In genomic region chr5:123375793-123376452, GRCm38 (mm10) we compare ENCODE assay signal across 12 mouse cellular contexts. TPM values are rescaled to one million over a fixed set of nuclear protein-coding genes. Genes with fewer than 3 reads are reported as not detected.
DNase-seq lines count a peak whose midpoint lies in the region; ATAC-seq and TF ChIP-seq lines count a peak whose summit lies in the region.
"Had no signal": no experiment of that assay in that cellular context is flagged by ENCODE, and none has a peak within 500 bp of the region (broad histone marks: within the 10 kb centered on the region; RNA-seq: fewer than 3 reads in every experiment).

No protein-coding gene starts in this region.

- no peak overlapping the region for H3K4me3 ChIP-seq in forebrain, embryonic 12.5 days (replicated peaks)
- no peak overlapping the region for H3K4me3 ChIP-seq in forebrain, embryonic 16.5 days (replicated peaks; ENCODE audit: low read length)
- no peak overlapping the region for H3K4me3 ChIP-seq in kidney, adult 2 months (ENCODE audit: insufficient read depth, low read depth, low read length)
- H3K4me3 ChIP-seq in stomach, embryonic 14.5 days (ENCODE audit: low read depth, low read length) = no peak overlapping the region
- no peak overlapping the region for H3K4me3 ChIP-seq in stomach, postnatal 0 days (ENCODE audit: low read depth, low read length)
- H3K4me3 ChIP-seq in midbrain, embryonic 15.5 days = no peak overlapping the region
- H3K4me3 ChIP-seq: hindbrain, embryonic 13.5 days; limb, embryonic 10.5 days; midbrain, embryonic 13.5 days had no signal

- 0 out of 2 replicates have a peak overlapping the region, but pooled peaks have one; percentile 25 for H3K27ac ChIP-seq in forebrain, embryonic 12.5 days
- H3K27ac ChIP-seq in forebrain, embryonic 16.5 days (ENCODE audit: low read length) = no peak overlapping the region
- no peak overlapping the region for H3K27ac ChIP-seq in kidney, adult 2 months (ENCODE audit: insufficient read depth, low read depth, low read length)
- peak overlapping the region; percentile 21; the same call in 1 of the 2 replicates for H3K27ac ChIP-seq in stomach, embryonic 14.5 days (ENCODE audit: low read length)
- no peak overlapping the region for H3K27ac ChIP-seq in stomach, postnatal 0 days (replicated peaks)
- no peak overlapping the region for H3K27ac ChIP-seq in midbrain, embryonic 15.5 days
- H3K27ac ChIP-seq: limb, embryonic 10.5 days; liver, embryonic 14.5 days; midbrain, embryonic 13.5 days had no signal

- TF ChIP-seq CTCF in kidney, adult 2 months (conservative IDR thresholded peaks at IDR 0.05; ENCODE audit: insufficient read depth, insufficient read length, low read depth, low read length) = no peak
- no peak for TF ChIP-seq CTCF in stomach, postnatal 0 days (IDR thresholded peaks at IDR 0.05; ENCODE audit: low read depth)

- H3K36me3 ChIP-seq in forebrain, embryonic 12.5 days (replicated peaks) = peaks cover 41% of the 10 kb centered on the region
- H3K36me3 ChIP-seq in forebrain, embryonic 16.5 days (ENCODE audit: control insufficient read depth, insufficient read depth) = peaks cover 30% of the 10 kb centered on the region
- H3K36me3 ChIP-seq in kidney, adult 2 months (ENCODE audit: control insufficient read depth, insufficient read depth, low read length) = peaks cover 3% of the 10 kb centered on the region
- peaks cover 23% of the 10 kb centered on the region for H3K36me3 ChIP-seq in stomach, embryonic 14.5 days (ENCODE audit: control insufficient read depth, insufficient read depth, low read length)
- H3K36me3 ChIP-seq in stomach, postnatal 0 days (ENCODE audit: control insufficient read depth, insufficient read depth, low read length) = peaks cover 13% of the 10 kb centered on the region
- peaks cover 24% of the 10 kb centered on the region for H3K36me3 ChIP-seq in midbrain, embryonic 15.5 days (replicated peaks)

- no peak for ATAC-seq in forebrain, embryonic 12.5 days (ENCODE audit: low FRiP score)
- no peak for ATAC-seq in forebrain, embryonic 16.5 days
- ATAC-seq in stomach, embryonic 14.5 days (ENCODE audit: insufficient number of reproducible peaks, insufficient read depth, low FRiP score, low read depth) = no peak
- ATAC-seq in stomach, postnatal 0 days (ENCODE audit: low FRiP score, low TSS enrichment) = no peak
- ATAC-seq in midbrain, embryonic 15.5 days (replicated peaks) = no peak
- ATAC-seq: midbrain, embryonic 13.5 days had no signal

- no peaks in the 10 kb centered on the region for H3K4me1 ChIP-seq in forebrain, embryonic 12.5 days
- 0 out of 2 replicates have a peak, but pooled peaks cover 3% of the 10 kb centered on the region for H3K4me1 ChIP-seq in forebrain, embryonic 16.5 days (replicated peaks; ENCODE audit: control insufficient read depth, insufficient read depth, low read length)
- H3K4me1 ChIP-seq in kidney, adult 2 months (ENCODE audit: control insufficient read depth, insufficient read depth, low read length) = peaks cover 9% of the 10 kb centered on the region
- 0 out of 2 replicates have a peak, but pooled peaks cover 2% of the 10 kb centered on the region for H3K4me1 ChIP-seq in stomach, embryonic 14.5 days (ENCODE audit: control insufficient read depth, insufficient read depth, low read length)
- no peaks in the 10 kb centered on the region for H3K4me1 ChIP-seq in stomach, postnatal 0 days (replicated peaks; ENCODE audit: control insufficient read depth, insufficient read depth)
- no peaks in the 10 kb centered on the region for H3K4me1 ChIP-seq in midbrain, embryonic 15.5 days
- H3K4me1 ChIP-seq: hindbrain, embryonic 13.5 days; midbrain, embryonic 13.5 days had no signal

- H3K9me3 ChIP-seq in forebrain, embryonic 12.5 days = no peaks in the 10 kb centered on the region
- no peaks in the 10 kb centered on the region for H3K9me3 ChIP-seq in forebrain, embryonic 16.5 days (ENCODE audit: control insufficient read depth, low read length)
- H3K9me3 ChIP-seq in stomach, embryonic 14.5 days (ENCODE audit: control insufficient read depth, low read depth, low read length) = no peaks in the 10 kb centered on the region
- no peaks in the 10 kb centered on the region for H3K9me3 ChIP-seq in stomach, postnatal 0 days (ENCODE audit: control insufficient read depth, low read length)
- no peaks in the 10 kb centered on the region for H3K9me3 ChIP-seq in midbrain, embryonic 15.5 days
- H3K9me3 ChIP-seq: G1E; hindbrain, embryonic 13.5 days; limb, embryonic 10.5 days; midbrain, embryonic 13.5 days had no signal

- no peak for TF ChIP-seq EP300 in stomach, postnatal 0 days (optimal IDR thresholded peaks at IDR 0.05)

- H3K4me2 ChIP-seq in forebrain, embryonic 12.5 days = no peak overlapping the region
- no peak overlapping the region for H3K4me2 ChIP-seq in forebrain, embryonic 16.5 days (ENCODE audit: low read length)
- H3K4me2 ChIP-seq in stomach, embryonic 14.5 days (replicated peaks; ENCODE audit: low read depth, low read length) = no peak overlapping the region
- no peak overlapping the region for H3K4me2 ChIP-seq in stomach, postnatal 0 days (replicated peaks; ENCODE audit: low read depth)
- no peak overlapping the region for H3K4me2 ChIP-seq in midbrain, embryonic 15.5 days
- H3K4me2 ChIP-seq: hindbrain, embryonic 13.5 days; midbrain, embryonic 13.5 days had no signal

- no peak for TF ChIP-seq POLR2A in kidney, adult 2 months (IDR thresholded peaks at IDR 0.05; ENCODE audit: low read depth, low read length)

- H3K9ac ChIP-seq in forebrain, embryonic 12.5 days = no peak overlapping the region
- no peak overlapping the region for H3K9ac ChIP-seq in forebrain, embryonic 16.5 days (replicated peaks; ENCODE audit: low read depth, low read length)
- no peak overlapping the region for H3K9ac ChIP-seq in stomach, embryonic 14.5 days (replicated peaks; ENCODE audit: low read depth, low read length)
- no peak overlapping the region for H3K9ac ChIP-seq in stomach, postnatal 0 days (ENCODE audit: low read length)
- H3K9ac ChIP-seq in midbrain, embryonic 15.5 days = no peak overlapping the region
- H3K9ac ChIP-seq: hindbrain, embryonic 13.5 days; liver, embryonic 14.5 days; midbrain, embryonic 13.5 days had no signal

- peak; percentile 42 for DNase-seq in kidney, adult 2 months
- no peak for DNase-seq in kidney, postnatal 4 days
- no peak for DNase-seq in stomach, postnatal 0 days (ENCODE audit: low spot score)

- H3K27me3 ChIP-seq in forebrain, embryonic 12.5 days = no peaks in the 10 kb centered on the region
- H3K27me3 ChIP-seq in forebrain, embryonic 16.5 days (replicated peaks; ENCODE audit: control insufficient read depth, insufficient read depth, low read length) = no peaks in the 10 kb centered on the region
- H3K27me3 ChIP-seq in kidney, adult 2 months (replicated peaks; ENCODE audit: control insufficient read depth, insufficient read depth, low read length) = no peaks in the 10 kb centered on the region
- no peaks in the 10 kb centered on the region for H3K27me3 ChIP-seq in stomach, embryonic 14.5 days (ENCODE audit: control insufficient read depth, insufficient read depth, low read length)
- no peaks in the 10 kb centered on the region for H3K27me3 ChIP-seq in stomach, postnatal 0 days (ENCODE audit: control insufficient read depth, insufficient read depth, low read length)
- H3K27me3 ChIP-seq in midbrain, embryonic 15.5 days (replicated peaks) = no peaks in the 10 kb centered on the region
- H3K27me3 ChIP-seq: hindbrain, embryonic 13.5 days; midbrain, embryonic 13.5 days had no signal

- WGBS in forebrain, embryonic 12.5 days = 92% methylated on average over 6 of the region's 6 CpGs
- 83% methylated on average over 6 of the region's 6 CpGs for WGBS in forebrain, embryonic 16.5 days
- 62% methylated on average over 6 of the region's 6 CpGs for WGBS in kidney, adult 2 months
- 90% methylated on average over 6 of the region's 6 CpGs for WGBS in stomach, embryonic 14.5 days
- 79% methylated on average over 6 of the region's 6 CpGs for WGBS in stomach, postnatal 0 days
- 89% methylated on average over 6 of the region's 6 CpGs for WGBS in midbrain, embryonic 15.5 days

RNA-seq across cellular contexts. Expression of gene Mlxip, which starts 18.7 kb away (rescaled TPM):
- polyA plus RNA-seq in forebrain, embryonic 12.5 days (2016; fragmentation: Nextera tagmentation; extraction: Ambion mirVana) = 19.0 and 19.8 TPM in 2 replicates
- polyA plus RNA-seq in forebrain, embryonic 16.5 days (2015; fragmentation: Nextera tagmentation; extraction: Ambion mirVana) = 18.0 and 18.1 TPM in 2 replicates
- polyA plus RNA-seq in kidney, adult 2 months (2012; rRNA removed) = 20.4 TPM in 2 replicates
- 26.5 and 27.6 TPM in 2 replicates for polyA plus RNA-seq in stomach, embryonic 14.5 days (2014; fragmentation: Nextera tagmentation; extraction: Ambion mirVana)
- polyA plus RNA-seq in stomach, postnatal 0 days (2015; fragmentation: Nextera tagmentation; extraction: Ambion mirVana) = 10.5 and 13.2 TPM in 2 replicates
- polyA plus RNA-seq in midbrain, embryonic 15.5 days (2015; fragmentation: Nextera tagmentation; extraction: Ambion mirVana) = 18.6 and 21.1 TPM in 2 replicates

RNA-seq across cellular contexts. Expression of gene Bcl7a, which starts 32.3 kb away (rescaled TPM):
- 64.4 and 66.5 TPM in 2 replicates for polyA plus RNA-seq in forebrain, embryonic 12.5 days (2016; fragmentation: Nextera tagmentation; extraction: Ambion mirVana)
- polyA plus RNA-seq in forebrain, embryonic 16.5 days (2015; fragmentation: Nextera tagmentation; extraction: Ambion mirVana) = 81.9 and 84.3 TPM in 2 replicates
- polyA plus RNA-seq in kidney, adult 2 months (2012; rRNA removed) = 23.4 and 25.4 TPM in 2 replicates
- 27.6 and 30.1 TPM in 2 replicates for polyA plus RNA-seq in stomach, embryonic 14.5 days (2014; fragmentation: Nextera tagmentation; extraction: Ambion mirVana)
- polyA plus RNA-seq in stomach, postnatal 0 days (2015; fragmentation: Nextera tagmentation; extraction: Ambion mirVana) = 5.9 and 6.4 TPM in 2 replicates
- polyA plus RNA-seq in midbrain, embryonic 15.5 days (2015; fragmentation: Nextera tagmentation; extraction: Ambion mirVana) = 35.9 and 39.6 TPM in 2 replicates

Comparison
In these comparisons a context has a peak if more than half of its experiments do, and no peak if none do; other contexts are left out.
1. H3K27ac ChIP-seq: peak in forebrain, embryonic 12.5 days (single experiment) and stomach, embryonic 14.5 days (single experiment); none in forebrain, embryonic 16.5 days (single experiment), kidney, adult 2 months (single experiment), stomach, postnatal 0 days (single experiment) and midbrain, embryonic 15.5 days (single experiment).